Mouse (Mus musculus): ENCODE measurements around the gene H2-DMb2. TPM values are rescaled to one million over a fixed set of nuclear protein-coding genes. Genes with fewer than 3 reads are reported as not detected.
"Not testable (repeated sequence)": the region's sequence is repeated elsewhere in the genome, so short reads cannot be mapped to it uniquely, and the experiment has no call there.

The H2-DMb2 gene
- polyA plus RNA-seq, 1 experiment from 2014 or later, result 0.16 TPM

- 92% methylated on average over 4 of the region's 4 CpGs for WGBS
Measured at GRCm38 (mm10) chr17:34144221-34144620, 1.1 kb downstream of the H2-DMb2 start.

GRCm38 (mm10) chr17:34144960-34145371 lies 1.9 kb downstream of the H2-DMb2 start:
- Histone ChIP-seq H3K9me3 (no peaks in the 10 kb centered on the region), H3K27me3 (ENCODE audit: poor library complexity, severe bottlenecking) (peaks cover 27% of the 10 kb centered on the region), H3K4me3 (no peak overlapping the region), H3K27ac (no peak overlapping the region), H3K36me3 (replicated peaks) (no peaks in the 10 kb centered on the region), H3K4me1 (peaks cover 12% of the 10 kb centered on the region)
- no peak for DNase-seq (ENCODE audit: extremely low spot score, low spot score)
- 79% methylated on average over 3 of the region's 3 CpGs for WGBS

More at GRCm38 (mm10) chr17:34144221-34144620, 1.1 kb downstream of the H2-DMb2 start:
- not testable (repeated sequence) for H3K27ac ChIP-seq; DNase-seq (ENCODE audit: extremely low spot score, low spot score); H3K4me3 ChIP-seq; H3K9me3 ChIP-seq; H3K36me3 ChIP-seq (replicated peaks)
- Histone ChIP-seq H3K4me1 (peaks cover 19% of the 10 kb centered on the region), H3K27me3 (ENCODE audit: poor library complexity, severe bottlenecking) (peaks cover 35% of the 10 kb centered on the region)

GRCm38 (mm10) chr17:34152923-34153322 lies 9.8 kb downstream of the H2-DMb2 start, which contains the start of gene H2-DMb1:
TSS of gene H2-DMb1 (plus strand) at chr17:34153072.
- Histone ChIP-seq H3K4me3 (no peak within 1 kb of the TSS), H3K4me1 (no peaks in the 10 kb centered on the region), H3K27ac (no peak within 1 kb of the TSS), H3K27me3 (ENCODE audit: poor library complexity, severe bottlenecking) (0 out of 2 replicates have a peak, but pooled peaks cover under 1% of the 10 kb centered on the region), H3K9me3 (no peaks in the 10 kb centered on the region), H3K36me3 (replicated peaks) (no peaks in the 10 kb centered on the region)
- DNase-seq (ENCODE audit: extremely low spot score, low spot score), result no peak
- 63% methylated on average over 4 of the region's 4 CpGs for WGBS

- H3K27me3 ChIP-seq (ENCODE audit: poor library complexity, severe bottlenecking), result no peaks in the 10 kb centered on the region
- H3K4me1 ChIP-seq, result no peaks in the 10 kb centered on the region
- WGBS, result 66% methylated on average over 5 of the region's 5 CpGs
- H3K9me3 ChIP-seq, result no peaks in the 10 kb centered on the region
- no peak overlapping the region for H3K4me3 ChIP-seq
- no peak for DNase-seq (ENCODE audit: extremely low spot score, low spot score)
- no peak overlapping the region for H3K27ac ChIP-seq
- no peaks in the 10 kb centered on the region for H3K36me3 ChIP-seq (replicated peaks)
Measured at GRCm38 (mm10) chr17:34155534-34155933, 12.4 kb downstream of the H2-DMb2 start.

GRCm38 (mm10) chr17:34164202-34164895 lies 21.2 kb downstream of the H2-DMb2 start:
- Histone ChIP-seq H3K9me3 (peaks cover 9% of the 10 kb centered on the region; the same call in 1 of the 2 replicates), H3K4me1 (no peaks in the 10 kb centered on the region), H3K27me3 (ENCODE audit: poor library complexity, severe bottlenecking) (no peaks in the 10 kb centered on the region), H3K36me3 (replicated peaks) (no peaks in the 10 kb centered on the region), H3K4me3 (no peak overlapping the region), H3K27ac (no peak overlapping the region)
- no peak for DNase-seq (ENCODE audit: extremely low spot score, low spot score)
- WGBS, result 42% methylated on average over 9 of the region's 9 CpGs

- Histone ChIP-seq H3K27me3 (ENCODE audit: poor library complexity, severe bottlenecking) (no peaks in the 10 kb centered on the region), H3K36me3 (replicated peaks) (no peaks in the 10 kb centered on the region), H3K27ac (no peak overlapping the region), H3K9me3 (peaks cover 9% of the 10 kb centered on the region; the same call in 1 of the 2 replicates), H3K4me3 (no peak overlapping the region), H3K4me1 (no peaks in the 10 kb centered on the region)
- no peak for DNase-seq (ENCODE audit: extremely low spot score, low spot score)
- WGBS, result 87% methylated on average over 6 of the region's 6 CpGs
Measured at GRCm38 (mm10) chr17:34165033-34165730, 22.1 kb downstream of the H2-DMb2 start.

GRCm38 (mm10) chr17:34169279-34169678 lies 26.2 kb downstream of the H2-DMb2 start:
- 2% methylated on average over 2 of the region's 2 CpGs for WGBS
- DNase-seq (ENCODE audit: extremely low spot score, low spot score), result peak; percentile 31
- Histone ChIP-seq H3K4me3 (no peak overlapping the region), H3K9me3 (peaks cover 4% of the 10 kb centered on the region; the same call in 1 of the 2 replicates), H3K27ac (no peak overlapping the region), H3K27me3 (ENCODE audit: poor library complexity, severe bottlenecking) (no peaks in the 10 kb centered on the region), H3K4me1 (no peaks in the 10 kb centered on the region), H3K36me3 (replicated peaks) (no peaks in the 10 kb centered on the region)

GRCm38 (mm10) chr17:34170487-34170876 lies 27.4 kb downstream of the H2-DMb2 start:
- H3K27ac ChIP-seq, result no peak overlapping the region
- H3K27me3 ChIP-seq (ENCODE audit: poor library complexity, severe bottlenecking), result no peaks in the 10 kb centered on the region
- no peaks in the 10 kb centered on the region for H3K36me3 ChIP-seq (replicated peaks)
- 35% methylated on average over 4 of the region's 4 CpGs for WGBS
- no peak overlapping the region for H3K4me3 ChIP-seq
- DNase-seq (ENCODE audit: extremely low spot score, low spot score), result no peak
- H3K4me1 ChIP-seq, result no peaks in the 10 kb centered on the region
- H3K9me3 ChIP-seq, result peaks cover under 1% of the 10 kb centered on the region; the same call in 1 of the 2 replicates

- no peaks in the 10 kb centered on the region for H3K27me3 ChIP-seq (ENCODE audit: poor library complexity, severe bottlenecking)
- WGBS, result 46% methylated on average over 13 of the region's 13 CpGs
- H3K4me3 ChIP-seq, result no peak overlapping the region
- no peak overlapping the region for H3K27ac ChIP-seq
- no peaks in the 10 kb centered on the region for H3K4me1 ChIP-seq
- H3K9me3 ChIP-seq, result no peaks in the 10 kb centered on the region; the same call in 1 of the 2 replicates
- no peaks in the 10 kb centered on the region for H3K36me3 ChIP-seq (replicated peaks)
- peak; percentile 71 for DNase-seq (ENCODE audit: extremely low spot score, low spot score)
Measured at GRCm38 (mm10) chr17:34170877-34171498, 27.9 kb downstream of the H2-DMb2 start.

GRCm38 (mm10) chr17:34172528-34172927 lies 29.4 kb downstream of the H2-DMb2 start:
- no peaks in the 10 kb centered on the region for H3K27me3 ChIP-seq (ENCODE audit: poor library complexity, severe bottlenecking)
- peaks cover 6% of the 10 kb centered on the region; the same call in 1 of the 2 replicates for H3K9me3 ChIP-seq
- no peaks in the 10 kb centered on the region for H3K36me3 ChIP-seq (replicated peaks)
- WGBS, result 94% methylated on average over 5 of the region's 5 CpGs
- H3K4me1 ChIP-seq, result no peaks in the 10 kb centered on the region
- no peak overlapping the region for H3K4me3 ChIP-seq
- no peak overlapping the region for H3K27ac ChIP-seq
- DNase-seq (ENCODE audit: extremely low spot score, low spot score), result no peak

- DNase-seq (ENCODE audit: extremely low spot score, low spot score), result no peak
- no peak overlapping the region for H3K4me3 ChIP-seq
- H3K4me1 ChIP-seq, result no peaks in the 10 kb centered on the region
- H3K27ac ChIP-seq, result no peak overlapping the region
- WGBS, result 59% methylated on average over 1 of the region's 1 CpGs
- peaks cover 7% of the 10 kb centered on the region; the same call in 1 of the 2 replicates for H3K9me3 ChIP-seq
- no peaks in the 10 kb centered on the region for H3K27me3 ChIP-seq (ENCODE audit: poor library complexity, severe bottlenecking)
- H3K36me3 ChIP-seq (replicated peaks), result no peaks in the 10 kb centered on the region
Measured at GRCm38 (mm10) chr17:34174075-34174474, 31.0 kb downstream of the H2-DMb2 start.

GRCm38 (mm10) chr17:34177179-34177578 lies 34.1 kb downstream of the H2-DMb2 start:
- Histone ChIP-seq H3K4me1 (no peaks in the 10 kb centered on the region), H3K36me3 (replicated peaks) (no peaks in the 10 kb centered on the region), H3K27ac (no peak overlapping the region), H3K4me3 (no peak overlapping the region), H3K27me3 (ENCODE audit: poor library complexity, severe bottlenecking) (no peaks in the 10 kb centered on the region), H3K9me3 (peaks cover 7% of the 10 kb centered on the region; the same call in 1 of the 2 replicates)
- DNase-seq (ENCODE audit: extremely low spot score, low spot score), result no peak
- WGBS, result 66% methylated on average over 4 of the region's 4 CpGs

Data from forebrain, embryonic 10.5 days (tissue).